Mouse (Mus musculus): ENCODE data around the gene Grpr.

Grpr gene

GRCm38 (mm10) chrX:163549666-163550065 is at the start of gene Grpr:
Gene Grpr, minus strand, starts transcription at chrX:163549677.
- peak; percentile 19 to 24 for DNase-seq (ENCODE audit: low spot score in 2 of 2)

GRCm38 (mm10) chrX:163560521-163560920 is 11.0 kb upstream of the Grpr start:
- DNase-seq (ENCODE audit: low spot score in 2 of 2) = no peak

- no peak for DNase-seq (ENCODE audit: low spot score in 2 of 2)
Observed at GRCm38 (mm10) chrX:163547042-163547441, 2.4 kb downstream of the Grpr start.

- DNase-seq (ENCODE audit: low spot score in 2 of 2) = no peak
Observed at GRCm38 (mm10) chrX:163532836-163533235, 16.6 kb downstream of the Grpr start.

- no peak for DNase-seq (ENCODE audit: low spot score in 2 of 2)
Observed at GRCm38 (mm10) chrX:163518963-163519541, 30.4 kb downstream of the Grpr start.

- no peak for DNase-seq (ENCODE audit: low spot score in 2 of 2)
Observed at GRCm38 (mm10) chrX:163511766-163512165, 37.7 kb downstream of the Grpr start.

- DNase-seq (ENCODE audit: low spot score in 2 of 2) = no peak
Observed at GRCm38 (mm10) chrX:163502088-163502487, 47.4 kb downstream of the Grpr start.

Data from frontal cortex, postnatal 14 days (tissue).